Mouse (Mus musculus) lung, adult 10 weeks (tissue): ENCODE results near the gene Fgd3. TPM values are rescaled to one million over a fixed set of nuclear protein-coding genes. Genes with fewer than 3 reads are reported as not detected.

ENCODE experiments used
- polyA plus RNA-seq: library from polyadenylated mRNA; stranded (reverse); fragments of 350-450 nt; fragmentation: Illumina TruSeq; extraction: RNeasy Lipid Tissue Mini Kit (QIAGEN cat#74804); gene quantifications from one replicate; pipeline ENCODE4 v1.2.3, GENCODE M21; 2014; ENCODE audit warnings: low read depth, low replicate concordance; ENCODE audit not compliant: insufficient read depth

The Fgd3 gene
- polyA plus RNA-seq = 3.0 TPM

GRCm38 (mm10) chr13:49320040-49320439 lies at the start of gene Fgd3:
TSS of gene Fgd3 (minus strand) at chr13:49320311.

GRCm38 (mm10) chr13:49341012-49341830 lies 21.1 kb upstream of the Fgd3 start, which contains the start of gene Bicd2:
TSS of gene Bicd2 (plus strand) at chr13:49341585.

GRCm38 (mm10) chr13:49248467-49248862 lies 71.6 kb downstream of the Fgd3 start, which contains the start of gene Susd3:
TSS of gene Susd3 (minus strand) at chr13:49248706.

GRCm38 (mm10) chr13:49215504-49216219 lies 104.4 kb downstream of the Fgd3 start, which contains the start of gene Card19:
TSS of gene Card19 (minus strand) at chr13:49216037.

Other genes starting within 250 kb of the Fgd3 start
- gene Wnk2, start 172.3 kb downstream of the Fgd3 start, polyA plus RNA-seq = 0.22 TPM
- 43.2 TPM for gene Ninj1, start 132.8 kb downstream of the Fgd3 start, polyA plus RNA-seq
- 48.7 TPM for gene Card19, start 104.3 kb downstream of the Fgd3 start, polyA plus RNA-seq
- gene Susd3, start 71.6 kb downstream of the Fgd3 start, polyA plus RNA-seq = 7.2 TPM
- 28.4 TPM for gene Bicd2, start 21.3 kb upstream of the Fgd3 start, polyA plus RNA-seq
- 8.8 TPM for gene Ippk, start 100.9 kb upstream of the Fgd3 start, polyA plus RNA-seq
- gene Tes3-ps, start 173.0 kb upstream of the Fgd3 start, polyA plus RNA-seq = not detected
- gene Ecm2, start 184.5 kb upstream of the Fgd3 start, polyA plus RNA-seq = 10.1 TPM
- 13.5 TPM for gene Aspn, start 224.1 kb upstream of the Fgd3 start, polyA plus RNA-seq